Mouse (Mus musculus) mouse trophoblast stem cell (cell line): ENCODE data around the gene Iqcf1.
"Not testable (repeated sequence)": the region's sequence is repeated elsewhere in the genome, so short reads cannot be mapped to it uniquely, and the experiment has no call there.

Source experiments
- in situ Hi-C, 2 experiments: fragments of 300-500 bp; cut with MseI, MboI; formaldehyde crosslinking; loops; 2 replicates in 1 of 2; 3 replicates in 1 of 2; pipeline ENCODE4 v1.15.1; 2025

Iqcf1 gene

DNA sequence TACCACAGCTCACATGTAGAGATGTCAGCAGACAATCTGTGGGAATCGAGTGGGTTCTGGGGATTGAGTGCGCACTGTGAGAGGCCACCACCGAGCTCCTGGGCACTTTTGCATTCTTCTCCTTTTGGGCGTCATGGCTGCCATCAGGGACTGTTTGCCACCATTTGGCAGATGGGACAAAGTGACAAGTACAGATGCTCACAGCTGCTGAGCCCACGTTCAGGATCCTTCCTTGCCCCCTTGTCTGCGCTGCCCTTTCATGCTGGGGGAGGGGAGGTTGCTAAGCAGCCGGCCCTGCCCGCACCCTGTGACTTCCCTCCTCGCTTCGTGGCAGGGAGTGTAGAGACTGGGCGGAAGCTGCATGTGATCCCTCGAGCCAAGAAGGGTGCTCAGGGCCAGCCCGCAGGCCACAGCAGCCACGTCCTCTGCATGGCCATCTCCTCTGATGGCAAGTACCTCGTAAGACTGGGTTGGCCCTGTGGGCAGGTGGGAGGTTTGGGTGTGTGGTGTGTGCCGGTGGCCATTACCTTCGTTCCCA is 17.1 kb upstream of the Iqcf1 start:
- in situ Hi-C loops, result no loop called here

DNA sequence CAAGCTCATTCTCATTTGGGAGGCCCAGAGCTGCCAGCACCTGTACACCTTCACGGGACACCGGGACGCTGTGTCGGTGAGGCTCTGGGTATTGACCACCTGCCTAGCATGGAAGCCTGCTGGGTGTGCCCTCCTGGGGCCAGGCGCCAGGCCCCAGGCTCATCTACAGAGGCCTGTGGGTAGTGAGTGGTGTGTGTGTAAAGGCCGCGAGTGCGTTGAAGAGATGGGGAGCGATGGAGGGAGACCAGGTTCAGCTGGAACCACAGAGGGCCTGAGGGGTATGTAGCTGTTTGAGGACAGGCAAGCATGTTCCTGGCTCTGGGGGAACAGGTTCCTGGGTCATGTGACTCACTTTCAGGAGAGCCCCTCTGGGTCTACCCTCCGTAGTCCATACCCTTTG is 16.6 kb upstream of the Iqcf1 start:
- in situ Hi-C loops, result no loop called here

DNA sequence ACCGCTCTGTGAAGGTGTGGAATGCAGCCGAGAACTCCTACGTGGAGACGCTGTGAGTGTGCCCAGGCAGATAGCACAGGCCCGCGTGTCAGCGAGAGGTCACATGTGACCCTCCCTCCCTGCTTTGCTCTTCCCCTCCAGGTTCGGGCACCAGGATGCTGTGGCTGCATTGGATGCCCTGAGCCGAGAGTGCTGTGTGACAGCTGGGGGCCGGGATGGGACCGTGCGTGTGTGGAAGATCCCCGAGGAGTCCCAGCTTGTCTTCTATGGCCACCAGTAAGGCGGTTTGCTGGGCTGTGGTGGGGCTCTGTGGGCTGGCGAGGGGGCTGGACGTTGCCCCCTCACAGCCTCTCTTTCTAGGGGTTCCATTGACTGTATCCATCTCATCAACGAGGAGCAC is 16.2 kb upstream of the Iqcf1 start:
- in situ Hi-C loops, result no loop called here

DNA sequence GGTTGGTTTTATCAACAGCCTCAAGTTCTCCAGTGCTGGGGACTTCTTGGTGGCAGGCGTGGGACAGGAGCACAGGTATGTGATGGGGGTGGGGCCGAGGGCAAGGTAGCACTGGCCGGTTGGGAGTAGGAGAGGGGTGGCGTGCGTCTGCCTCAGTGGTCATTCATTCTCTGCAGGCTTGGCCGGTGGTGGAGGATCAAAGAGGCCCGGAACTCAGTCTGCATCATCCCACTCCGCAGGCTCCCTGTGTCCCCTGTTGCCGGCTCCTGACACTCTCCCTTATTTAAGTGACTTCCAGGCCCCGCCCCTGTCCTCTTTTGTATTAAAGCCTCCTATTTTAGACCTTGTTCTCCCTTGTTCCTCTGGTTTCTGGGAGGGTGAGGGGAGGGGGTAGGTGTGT is 14.7 kb upstream of the Iqcf1 start:
- in situ Hi-C loops, result no loop called here

DNA sequence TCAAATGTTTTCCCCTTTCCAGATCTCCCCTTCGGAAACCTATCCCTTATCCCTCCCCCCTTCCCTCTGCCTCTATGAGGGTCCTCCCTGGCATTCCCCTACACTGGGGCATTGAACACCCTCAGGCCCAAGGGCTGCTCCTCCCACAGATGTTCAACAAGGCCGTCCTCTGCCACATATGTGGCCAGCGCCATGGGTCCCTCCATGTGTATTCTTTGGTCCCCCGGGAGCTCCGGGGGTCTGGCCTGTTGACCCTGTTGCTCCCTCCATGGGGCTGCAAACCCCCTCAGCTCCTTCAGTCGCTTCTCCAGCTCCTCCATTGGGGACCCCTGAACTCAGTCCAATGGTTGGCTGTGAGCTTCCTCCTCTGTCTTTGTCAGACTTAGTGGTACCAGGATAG is 12.2 kb upstream of the Iqcf1 start:
- in situ Hi-C loops, result not testable (repeated sequence)

DNA sequence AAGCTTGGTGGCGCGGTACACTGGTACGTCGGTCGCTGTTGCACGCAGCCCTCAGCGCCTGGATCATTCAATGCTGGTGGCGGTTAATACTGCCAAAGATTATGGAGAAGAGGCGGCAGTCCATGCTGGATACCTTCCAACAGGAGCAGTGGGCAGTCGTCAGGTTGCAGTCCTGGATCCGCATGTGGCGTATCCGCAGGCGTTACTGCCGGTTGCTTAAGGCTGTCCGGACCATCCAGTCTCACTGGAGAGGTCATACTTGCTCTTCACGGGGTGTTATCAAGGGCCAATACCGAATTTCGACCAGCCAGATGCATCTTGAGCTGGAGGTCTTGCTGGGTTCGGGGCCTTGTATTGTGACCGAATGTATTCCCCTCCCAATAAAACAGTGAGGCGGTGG is 2.1 kb downstream of the Iqcf1 start:
- in situ Hi-C loops, result no loop called here

DNA sequence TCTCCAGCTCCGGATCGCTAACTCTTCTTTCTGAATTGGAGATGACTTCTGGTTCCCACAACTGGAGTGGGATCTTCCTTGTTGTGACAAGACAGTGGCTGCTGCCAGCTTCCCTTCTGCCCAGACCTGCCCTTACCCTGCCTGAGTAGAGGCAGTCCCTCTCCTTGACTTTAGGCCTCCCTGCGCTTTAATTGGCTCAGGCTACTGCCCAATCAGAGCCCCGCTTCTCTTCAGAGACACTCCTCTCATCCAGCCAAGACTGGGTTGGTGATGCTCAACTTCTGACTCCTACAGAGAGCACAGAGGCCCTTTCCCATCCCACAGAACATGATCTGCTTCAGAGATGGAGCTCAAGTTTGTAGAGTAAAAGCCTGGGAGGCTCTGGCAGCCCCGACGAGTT is 4.5 kb downstream of the Iqcf1 start:
- in situ Hi-C loops, result no loop called here

DNA sequence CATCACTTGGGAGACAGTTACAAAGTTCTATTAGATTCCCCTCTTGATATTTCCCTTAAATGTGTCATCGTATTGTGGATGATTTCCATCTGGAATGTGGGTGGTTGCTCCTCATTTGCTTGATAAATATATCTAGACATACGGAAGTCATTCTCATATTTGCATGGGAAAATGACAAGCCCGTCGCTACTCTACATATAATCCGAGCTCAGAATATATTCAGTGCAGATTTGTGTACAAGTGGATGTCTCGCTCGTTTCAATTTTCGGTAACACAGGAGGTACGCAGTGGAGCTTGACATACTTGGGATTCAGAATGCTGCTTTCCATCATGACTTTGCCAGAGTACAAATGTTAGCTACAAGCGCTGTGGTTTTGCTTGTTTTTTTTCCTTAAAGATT is 9.6 kb downstream of the Iqcf1 start:
- in situ Hi-C loops, result no loop called here

DNA sequence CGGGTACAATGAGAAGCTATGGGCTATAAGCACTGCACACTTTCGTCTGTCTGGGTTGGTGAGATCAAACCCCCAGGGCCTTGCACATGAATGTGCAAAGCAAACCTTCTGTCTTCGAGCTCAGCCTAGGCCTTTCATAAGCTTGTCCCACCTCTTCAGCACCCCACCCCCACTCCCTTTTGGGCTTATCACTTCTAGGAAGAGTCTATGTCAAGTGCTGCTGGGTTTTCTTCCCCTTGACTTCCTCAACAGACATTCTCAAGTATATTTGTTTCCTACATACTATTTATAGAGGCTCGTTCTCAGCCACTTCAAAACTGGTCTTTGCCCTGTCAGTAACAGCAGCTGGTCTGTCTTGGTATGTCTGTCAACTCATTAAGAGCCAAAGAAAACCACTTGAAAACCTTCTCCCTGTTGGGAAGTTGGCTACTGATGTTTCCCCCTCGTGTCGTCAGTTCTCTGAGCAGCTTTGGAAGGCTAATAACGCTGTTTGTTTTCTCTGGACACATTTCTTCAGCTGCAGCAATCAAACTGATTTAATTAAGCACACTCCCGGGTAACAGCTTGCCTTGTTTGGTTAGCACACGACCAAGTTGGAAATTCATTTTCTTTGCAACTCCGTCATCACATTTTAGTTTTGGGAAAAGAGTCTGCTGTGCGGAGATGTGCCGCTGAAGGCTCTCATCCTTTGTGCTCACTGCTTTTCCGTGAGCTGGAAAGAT is 13.1 kb downstream of the Iqcf1 start:
- in situ Hi-C loops, result no loop called here

DNA sequence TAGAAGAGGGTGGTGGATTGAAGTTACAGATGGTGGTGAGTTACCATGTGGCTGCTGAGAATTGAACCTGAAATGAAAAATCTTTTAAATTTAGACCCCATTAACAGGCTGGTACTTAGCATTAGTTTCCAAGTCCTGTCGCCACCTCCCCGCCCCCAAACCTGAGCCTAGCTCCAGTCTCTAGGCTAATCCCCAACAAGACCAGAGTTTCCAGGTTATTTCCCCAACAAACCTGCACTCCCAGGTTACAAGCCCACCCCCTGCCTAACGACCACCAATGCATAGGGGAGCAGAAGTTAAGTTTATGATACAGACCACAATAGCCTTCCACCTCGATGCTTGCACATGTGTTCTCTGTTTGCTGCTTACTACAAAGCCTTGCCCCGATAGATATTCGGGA is 13.8 kb downstream of the Iqcf1 start:
- in situ Hi-C loops, result no loop called here

DNA sequence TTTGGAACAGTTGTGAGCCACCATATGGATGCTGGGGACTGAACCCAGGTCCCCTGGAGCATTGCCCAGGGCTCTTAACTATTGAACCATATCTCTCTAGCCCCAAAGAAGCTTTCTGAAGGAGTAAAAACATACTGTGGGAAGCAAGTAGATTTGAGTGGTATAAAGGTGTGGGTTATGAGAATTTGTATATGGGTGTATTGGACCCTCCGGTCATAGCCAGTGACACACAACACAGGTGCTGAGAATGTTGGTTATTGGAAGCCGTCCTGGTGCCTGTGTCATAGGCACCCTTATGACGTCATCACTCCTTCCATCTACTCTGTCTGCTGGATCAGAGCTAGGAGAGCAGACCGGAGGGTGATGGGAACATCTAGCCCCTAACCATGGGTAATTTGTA is 14.5 kb downstream of the Iqcf1 start, which contains the start of gene Iqcf5:
Gene Iqcf5, plus strand, starts transcription at position 301 of the 400 bp plus-strand sequence.
- in situ Hi-C loops, result no loop called here

DNA sequence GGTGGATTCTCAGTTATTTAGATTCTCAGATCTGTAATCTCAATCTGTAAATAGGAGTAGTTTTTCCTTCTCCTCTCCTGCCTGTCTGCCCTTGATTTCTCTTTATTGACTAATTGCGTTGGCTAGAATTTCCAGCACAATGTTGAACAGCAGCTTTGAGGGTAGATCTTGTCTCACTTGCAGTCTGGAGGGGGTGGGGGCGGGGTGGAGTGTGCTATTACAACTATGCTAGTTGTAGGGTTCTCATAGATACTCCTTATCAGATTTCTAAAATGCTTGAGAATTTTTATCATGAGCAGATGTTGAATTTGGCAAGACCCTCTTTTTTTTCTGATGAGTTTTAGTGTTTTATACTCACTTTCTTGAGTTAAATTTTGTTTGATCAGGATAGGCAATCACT is 19.7 kb downstream of the Iqcf1 start:
- in situ Hi-C loops, result no loop called here

DNA sequence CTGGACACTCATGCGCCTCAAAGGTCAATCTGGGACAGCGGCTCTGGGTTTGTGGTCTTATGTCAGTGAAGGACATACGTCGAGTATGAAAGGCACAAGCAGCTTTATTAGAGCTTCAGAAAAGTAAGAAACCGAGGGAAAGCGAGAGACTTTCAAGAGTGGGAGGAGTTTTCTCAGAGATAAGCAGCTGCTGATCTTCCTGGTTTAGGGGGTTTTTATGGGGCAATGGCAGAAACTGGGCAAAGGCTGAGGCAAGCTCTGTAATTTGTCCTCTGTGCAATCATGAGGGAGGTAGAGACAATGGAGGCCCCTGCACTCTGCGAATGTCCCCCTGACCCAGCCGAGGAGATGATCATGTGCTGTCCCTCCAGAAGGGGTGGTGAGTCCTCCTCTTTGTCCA is 20.1 kb downstream of the Iqcf1 start:
- in situ Hi-C loops, result no loop called here

DNA sequence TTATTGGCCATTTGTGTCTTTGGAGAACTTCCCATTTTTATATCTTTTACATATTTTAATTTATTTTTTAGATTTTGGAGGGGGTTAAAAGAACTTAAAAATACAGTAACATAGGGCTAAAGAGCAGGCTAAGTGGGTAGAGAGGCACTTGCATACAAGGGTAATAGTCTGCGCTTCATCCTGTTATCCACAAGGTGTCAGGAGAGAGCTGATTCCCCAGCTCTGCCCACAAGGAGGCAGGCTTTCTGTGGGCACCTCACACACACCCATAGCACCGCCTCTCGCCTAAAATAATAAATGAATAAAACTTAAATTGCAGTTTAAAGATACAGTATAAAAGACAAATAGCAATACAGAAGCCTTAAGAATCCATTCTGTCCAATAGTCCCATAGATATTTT is 32.1 kb downstream of the Iqcf1 start:
- in situ Hi-C loops, result loop anchor here (5.0 to 10.0 kb wide), 3 partner anchors 63 to 110 kb away; no protein-coding TSS in a partner anchor

DNA sequence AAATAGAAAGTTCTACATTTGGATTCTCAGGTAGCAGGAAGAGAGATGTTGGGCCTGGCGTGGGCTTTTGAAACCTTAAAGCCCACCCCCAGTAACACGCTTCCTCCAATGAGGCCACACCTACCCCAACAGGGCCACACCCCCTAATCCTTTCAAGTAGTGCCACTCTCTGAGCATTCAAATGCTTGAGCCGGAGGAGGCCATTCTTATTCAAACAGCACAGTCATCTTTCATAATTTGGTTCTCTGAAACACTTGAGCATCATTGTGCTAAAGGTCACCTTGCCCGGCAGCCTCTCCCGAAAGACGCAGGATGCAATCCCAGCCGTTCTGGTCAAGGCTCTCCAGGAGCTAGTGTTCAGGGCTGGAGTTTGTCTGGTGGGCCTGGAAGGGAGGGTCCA is 34.5 kb downstream of the Iqcf1 start:
- in situ Hi-C loops, result loop anchor here (5.0 to 10.0 kb wide), 3 partner anchors 61 to 108 kb away; no protein-coding TSS in a partner anchor

DNA sequence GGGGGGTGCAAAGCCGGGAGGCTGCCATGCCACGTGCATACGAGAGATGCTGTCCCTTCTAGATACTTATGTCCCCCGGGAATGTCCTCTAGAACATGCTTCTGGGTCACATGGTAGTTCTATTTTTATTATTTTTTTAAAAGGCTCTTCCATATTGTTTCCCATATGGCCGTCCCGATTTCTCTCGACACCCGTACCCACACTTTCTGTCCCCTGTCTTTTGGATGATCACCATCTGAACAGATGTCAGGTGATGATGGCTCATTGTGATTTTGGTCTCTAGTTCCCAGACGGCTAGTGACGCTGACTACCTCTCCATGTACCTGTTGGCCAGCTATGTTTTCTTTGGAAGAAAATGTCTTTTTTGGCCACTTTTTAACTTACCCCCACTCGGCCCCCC is 35.2 kb downstream of the Iqcf1 start:
- in situ Hi-C loops, result loop anchor here (5.0 to 10.0 kb wide), 3 partner anchors 60 to 107 kb away; no protein-coding TSS in a partner anchor
